ENCODE assay signal across 8 mouse cellular contexts in the genomic region with DNA sequence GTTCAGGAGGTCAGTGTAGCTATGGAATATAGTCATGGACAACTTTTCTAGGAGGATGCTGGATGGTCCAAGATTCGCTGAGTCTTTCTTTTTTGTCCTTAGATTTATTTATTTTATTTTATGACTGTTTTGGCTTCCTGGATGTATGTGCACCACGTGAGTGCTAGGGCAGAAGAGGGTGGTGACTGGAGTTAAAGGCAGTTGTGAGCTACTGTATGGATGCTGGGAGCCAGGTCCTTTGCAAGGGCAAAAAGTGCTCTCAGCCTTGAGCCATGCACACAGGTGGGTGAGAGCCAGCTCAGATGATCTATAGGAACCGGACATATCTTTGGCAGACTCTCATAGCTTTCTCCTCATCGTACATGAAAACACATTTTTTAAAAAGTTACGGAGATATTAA. TPM values are rescaled to one million over a fixed set of nuclear protein-coding genes. Genes with fewer than 3 reads are reported as not detected.
A peak's percentile ranks its signal among the peaks of the same experiment; 100 is the strongest.
DNase-seq lines count a peak whose midpoint lies in the region; ATAC-seq and TF ChIP-seq lines count a peak whose summit lies in the region.

No protein-coding gene starts in this region.

- no peaks in the 10 kb centered on the region; the same call in 1 of the 2 replicates for H3K4me1 ChIP-seq in liver, embryonic 11.5 days (replicated peaks; ENCODE audit: control insufficient read depth, insufficient read depth, low read length)
- H3K4me1 ChIP-seq in embryonic facial prominence, embryonic 13.5 days = peaks cover 7% of the 10 kb centered on the region
- H3K4me1 ChIP-seq in midbrain, postnatal 0 days (ENCODE audit: insufficient read depth, low read length) = peaks cover 4% of the 10 kb centered on the region; the same call in 1 of the 2 replicates

- H3K36me3 ChIP-seq in liver, embryonic 11.5 days (ENCODE audit: control insufficient read depth, insufficient read depth, low read length) = no peaks in the 10 kb centered on the region
- H3K36me3 ChIP-seq in embryonic facial prominence, embryonic 13.5 days = no peaks in the 10 kb centered on the region
- no peaks in the 10 kb centered on the region for H3K36me3 ChIP-seq in midbrain, postnatal 0 days (ENCODE audit: insufficient read depth, low read length)

- DNase-seq in liver, embryonic 11.5 days (ENCODE audit: low spot score) = no peak
- DNase-seq in liver = no peak
- peak; percentile 16 for DNase-seq in induced T-regulatory cell, adult 2 months (ENCODE audit: low read depth)
- DNase-seq in midbrain, postnatal 0 days (ENCODE audit: low spot score) = peak; percentile 6
- no peak for DNase-seq in T-cell, adult 2 months (ENCODE audit: low spot score)
- no peak for DNase-seq in urinary bladder, postnatal 25 days (ENCODE audit: low spot score)

- H3K4me2 ChIP-seq in liver, embryonic 11.5 days = peak overlapping the region; percentile 87
- H3K4me2 ChIP-seq in embryonic facial prominence, embryonic 13.5 days = peak overlapping the region; percentile 84
- H3K4me2 ChIP-seq in midbrain, postnatal 0 days (ENCODE audit: low read depth, low read length, poor library complexity, severe bottlenecking) = peak overlapping the region; percentile 73

- no peaks in the 10 kb centered on the region for H3K9me3 ChIP-seq in liver, embryonic 11.5 days (ENCODE audit: control insufficient read depth, low read length)
- H3K9me3 ChIP-seq in embryonic facial prominence, embryonic 13.5 days = no peaks in the 10 kb centered on the region
- no peaks in the 10 kb centered on the region for H3K9me3 ChIP-seq in midbrain, postnatal 0 days (ENCODE audit: low read length)

- whole genome bisulfite sequencing in liver, embryonic 11.5 days = 27% methylated on average over 5 of the region's 5 CpGs
- WGBS in embryonic facial prominence, embryonic 13.5 days = 23% methylated on average over 5 of the region's 5 CpGs
- WGBS in midbrain, postnatal 0 days = 17% methylated on average over 5 of the region's 5 CpGs

- H3K27me3 ChIP-seq in liver, embryonic 11.5 days (replicated peaks; ENCODE audit: control insufficient read depth, insufficient read depth, low read length) = 0 out of 2 replicates have a peak, but pooled peaks cover 4% of the 10 kb centered on the region
- no peaks in the 10 kb centered on the region for H3K27me3 ChIP-seq in embryonic facial prominence, embryonic 13.5 days
- no peaks in the 10 kb centered on the region for H3K27me3 ChIP-seq in midbrain, postnatal 0 days (ENCODE audit: insufficient read depth, low read length)

- no peak overlapping the region for H3K27ac ChIP-seq in liver, embryonic 11.5 days (ENCODE audit: low read depth, low read length)
- no peak overlapping the region for H3K27ac ChIP-seq in embryonic facial prominence, embryonic 13.5 days
- H3K27ac ChIP-seq in midbrain, postnatal 0 days (ENCODE audit: low read depth, low read length) = no peak overlapping the region

- no peak for ATAC-seq in liver, embryonic 11.5 days (replicated peaks; ENCODE audit: low FRiP score)
- no peak for ATAC-seq in embryonic facial prominence, embryonic 13.5 days (ENCODE audit: insufficient number of reproducible peaks, insufficient read depth, low FRiP score, low TSS enrichment, low read depth)
- ATAC-seq in midbrain, postnatal 0 days (ENCODE audit: low FRiP score) = no peak
- no peak for ATAC-seq in megakaryocyte progenitor cell, adult 5-6 weeks (replicated peaks; ENCODE audit: poor library complexity)

- 0 out of 2 replicates have a peak overlapping the region, but pooled peaks have one; percentile 3 for H3K9ac ChIP-seq in liver, embryonic 11.5 days (ENCODE audit: low read depth, low read length)
- peak overlapping the region; percentile 79 for H3K9ac ChIP-seq in embryonic facial prominence, embryonic 13.5 days
- H3K9ac ChIP-seq in midbrain, postnatal 0 days (replicated peaks; ENCODE audit: low read length, poor library complexity, severe bottlenecking) = no peak overlapping the region

- H3K4me3 ChIP-seq in liver, embryonic 11.5 days (ENCODE audit: low read depth, low read length) = peak overlapping the region; percentile 64
- H3K4me3 ChIP-seq in embryonic facial prominence, embryonic 13.5 days = peak overlapping the region; percentile 66
- H3K4me3 ChIP-seq in midbrain, postnatal 0 days (ENCODE audit: low read depth, low read length) = peak overlapping the region; percentile 67

- TF ChIP-seq CTCF in midbrain, postnatal 0 days (IDR thresholded peaks at IDR 0.05) = no peak

RNA-seq across cellular contexts. Expression of a gene that starts 0.4 kb away (rescaled TPM):
- 8.5 and 11.1 TPM in 2 replicates for polyA plus RNA-seq in liver, embryonic 11.5 days (2014; fragmentation: Nextera tagmentation; extraction: Ambion mirVana)
- polyA plus RNA-seq in embryonic facial prominence, embryonic 13.5 days (2015; fragmentation: Nextera tagmentation; extraction: Ambion mirVana) = 13.0 and 14.2 TPM in 2 replicates
- total RNA-seq in midbrain, postnatal 0 days (2014; rRNA removed) = 47.7 and 55.4 TPM in 2 replicates
- polyA plus RNA-seq in midbrain, postnatal 0 days (2015; fragmentation: Nextera tagmentation; extraction: Ambion mirVana) = 67.4 and 70.4 TPM in 2 replicates
- 66.9 and 67.8 TPM in 2 replicates for total RNA-seq in megakaryocyte progenitor cell, adult 5-6 weeks (2015)
- 54.1 and 55.1 TPM in 2 replicates for total RNA-seq in megakaryocyte progenitor cell, adult 5-6 weeks (2017)

RNA-seq across cellular contexts. Expression of a gene that starts 53.1 kb away (rescaled TPM):
- polyA plus RNA-seq in liver, embryonic 11.5 days (2014; fragmentation: Nextera tagmentation; extraction: Ambion mirVana) = 468 and 477 TPM in 2 replicates
- 550 and 557 TPM in 2 replicates for polyA plus RNA-seq in embryonic facial prominence, embryonic 13.5 days (2015; fragmentation: Nextera tagmentation; extraction: Ambion mirVana)
- total RNA-seq in midbrain, postnatal 0 days (2014; rRNA removed) = 129 and 138 TPM in 2 replicates
- 485 and 535 TPM in 2 replicates for polyA plus RNA-seq in midbrain, postnatal 0 days (2015; fragmentation: Nextera tagmentation; extraction: Ambion mirVana)
- total RNA-seq in megakaryocyte progenitor cell, adult 5-6 weeks (2015) = 277 and 292 TPM in 2 replicates
- 426 and 503 TPM in 2 replicates for total RNA-seq in megakaryocyte progenitor cell, adult 5-6 weeks (2017)

RNA-seq across cellular contexts. Expression of a gene that starts 53.6 kb away (rescaled TPM):
- 1,403 and 1,404 TPM in 2 replicates for polyA plus RNA-seq in liver, embryonic 11.5 days (2014; fragmentation: Nextera tagmentation; extraction: Ambion mirVana)
- polyA plus RNA-seq in embryonic facial prominence, embryonic 13.5 days (2015; fragmentation: Nextera tagmentation; extraction: Ambion mirVana) = 2,111 and 2,317 TPM in 2 replicates
- 199 and 287 TPM in 2 replicates for total RNA-seq in midbrain, postnatal 0 days (2014; rRNA removed)
- 659 and 746 TPM in 2 replicates for polyA plus RNA-seq in midbrain, postnatal 0 days (2015; fragmentation: Nextera tagmentation; extraction: Ambion mirVana)
- 1,568 and 1,722 TPM in 2 replicates for total RNA-seq in megakaryocyte progenitor cell, adult 5-6 weeks (2015)
- 1,303 and 1,754 TPM in 2 replicates for total RNA-seq in megakaryocyte progenitor cell, adult 5-6 weeks (2017)

Comparison
In these comparisons a context has a peak if more than half of its experiments do, and no peak if none do; other contexts are left out.
1. DNase-seq: peak in induced T-regulatory cell, adult 2 months (single experiment) and midbrain, postnatal 0 days (single experiment); none in liver, embryonic 11.5 days (single experiment), liver (single experiment), T-cell, adult 2 months (single experiment) and urinary bladder, postnatal 25 days (single experiment).
2. Peak in every context shown above with its lines, with median percentiles within 50 percentile points of each other: H3K4me2 ChIP-seq and H3K4me3 ChIP-seq.